Mouse (Mus musculus) heart, embryonic 11.5 days (tissue): ENCODE data around the gene Ablim1. TPM values are rescaled to one million over a fixed set of nuclear protein-coding genes. Genes with fewer than 3 reads are reported as not detected.

Experiments
- ATAC-seq: fragments of 200-750 bp; cut with Nextera tagmentation; replicated peaks from 2 replicates; pipeline ENCODE4 v1.8.0; 2017; ENCODE audit warnings: moderate library complexity; ENCODE audit not compliant: insufficient number of reproducible peaks, low FRiP score, low TSS enrichment
- H3K27ac ChIP-seq: fragments of 300-500 bp; sonication (generic); 2 replicates; pipeline ENCODE4 v1.5.1; 2014; ENCODE audit warnings: mild to moderate bottlenecking, low read depth, low read length
- H3K27me3 ChIP-seq: fragments of 300-500 bp; sonication (generic); 2 replicates; pipeline ENCODE4 v1.6.1; 2014; ENCODE audit warnings: mild to moderate bottlenecking, low read length, mixed read lengths; ENCODE audit not compliant: control insufficient read depth, insufficient read depth
- H3K36me3 ChIP-seq: fragments of 300-500 bp; sonication (generic); 2 replicates; pipeline ENCODE4 v1.6.1; 2014; ENCODE audit warnings: mild to moderate bottlenecking, low read length, moderate library complexity, mixed read lengths; ENCODE audit not compliant: control insufficient read depth, insufficient read depth
- H3K4me1 ChIP-seq: fragments of 300-500 bp; sonication (generic); 2 replicates; pipeline ENCODE4 v1.6.1; 2014; ENCODE audit warnings: low read length; ENCODE audit not compliant: control insufficient read depth, insufficient read depth
- H3K4me2 ChIP-seq: fragments of 300-500 bp; sonication (generic); 2 replicates; pipeline ENCODE4 v1.6.1; 2014; ENCODE audit warnings: mild to moderate bottlenecking, moderate library complexity
- H3K4me3 ChIP-seq: fragments of 300-500 bp; sonication (generic); 2 replicates; pipeline ENCODE4 v1.5.1; 2014; ENCODE audit warnings: low read depth, low read length
- H3K9ac ChIP-seq: fragments of 300-500 bp; sonication (generic); 2 replicates; pipeline ENCODE4 v1.6.1; 2014; ENCODE audit warnings: mild to moderate bottlenecking, low read depth, low read length, moderate library complexity
- H3K9me3 ChIP-seq: fragments of 300-500 bp; sonication (generic); replicated peaks from 2 replicates; pipeline ENCODE4 v1.6.1; 2016; ENCODE audit warnings: low read length; ENCODE audit not compliant: control insufficient read depth
- whole genome bisulfite sequencing: fragments of 180-500 bp; shearing (Covaris S2); extraction: QIAGEN DNeasy Blood & Tissue Kit; methylation state at CpG from one replicate; pipeline ENCODE4 v1.1.7; 2014; ENCODE audit not compliant: insufficient replicate concordance; 5-methylcytosine and 5-hydroxymethylcytosine counted together
- polyA plus RNA-seq: library from polyadenylated mRNA; unstranded; fragments of >200 nt; fragmentation: Nextera tagmentation; extraction: Ambion mirVana; gene quantifications from 2 replicates; pipeline ENCODE4 v1.2.1, GENCODE M21; 2014

Gene Ablim1
- polyA plus RNA-seq, 1 experiment from 2014 or later = 45.8 TPM

GRCm38 (mm10) chr19:57119661-57120060 lies 195.1 kb downstream of the Ablim1 start:
- H3K4me2 ChIP-seq = no peak overlapping the region
- peaks cover 58% of the 10 kb centered on the region for H3K4me1 ChIP-seq
- 57% methylated on average over 3 of the region's 3 CpGs for whole genome bisulfite sequencing

GRCm38 (mm10) chr19:57118785-57119565 lies 195.7 kb downstream of the Ablim1 start:
- peak overlapping the region; percentile 38 for H3K4me3 ChIP-seq
- H3K4me1 ChIP-seq = peaks cover 58% of the 10 kb centered on the region
- H3K27me3 ChIP-seq = no peaks in the 10 kb centered on the region
- WGBS = 42% methylated on average over 22 of the region's 22 CpGs
- H3K9ac ChIP-seq = peak overlapping the region; percentile 64; the same call in 1 of the 2 replicates
- H3K27ac ChIP-seq = peak overlapping the region; percentile 71
- H3K9me3 ChIP-seq = no peaks in the 10 kb centered on the region
- H3K36me3 ChIP-seq = no peaks in the 10 kb centered on the region
- peak overlapping the region; percentile 63 for H3K4me2 ChIP-seq
- ATAC-seq = no peak

More at GRCm38 (mm10) chr19:57119661-57120060, 195.1 kb downstream of the Ablim1 start:
- Histone ChIP-seq H3K9ac (no peak overlapping the region), H3K36me3 (no peaks in the 10 kb centered on the region), H3K4me3 (no peak overlapping the region), H3K27me3 (no peaks in the 10 kb centered on the region), H3K9me3 (no peaks in the 10 kb centered on the region), H3K27ac (peak overlapping the region; percentile 55)
- ATAC-seq = no peak

DNA sequence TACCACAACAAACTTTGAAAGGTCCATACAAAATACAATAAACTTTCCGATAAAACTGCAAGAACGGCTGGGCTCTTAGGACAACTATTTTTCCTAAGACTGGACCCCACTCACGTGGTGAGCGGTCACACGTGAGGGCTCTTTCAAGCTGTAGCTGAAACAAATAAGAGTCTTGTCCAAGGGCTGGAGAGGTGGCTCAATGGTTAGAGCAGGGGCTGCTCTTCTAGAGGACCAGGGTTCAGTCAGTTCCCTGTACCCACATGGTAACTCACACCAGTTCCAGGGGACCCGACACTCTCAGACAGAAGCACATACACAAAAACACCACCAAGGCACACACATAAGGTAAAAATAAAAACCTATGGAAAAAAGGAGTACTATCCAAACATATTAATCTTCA lies 197.0 kb downstream of the Ablim1 start:
- no peak for ATAC-seq
- Histone ChIP-seq H3K4me2 (peak overlapping the region; percentile 63), H3K36me3 (no peaks in the 10 kb centered on the region), H3K4me3 (peak overlapping the region; percentile 38), H3K9me3 (no peaks in the 10 kb centered on the region), H3K27ac (peak overlapping the region; percentile 24), H3K4me1 (peaks cover 61% of the 10 kb centered on the region), H3K9ac (no peak overlapping the region; the same call in 1 of the 2 replicates), H3K27me3 (no peaks in the 10 kb centered on the region)
- 33% methylated on average over 6 of the region's 6 CpGs for WGBS

DNA sequence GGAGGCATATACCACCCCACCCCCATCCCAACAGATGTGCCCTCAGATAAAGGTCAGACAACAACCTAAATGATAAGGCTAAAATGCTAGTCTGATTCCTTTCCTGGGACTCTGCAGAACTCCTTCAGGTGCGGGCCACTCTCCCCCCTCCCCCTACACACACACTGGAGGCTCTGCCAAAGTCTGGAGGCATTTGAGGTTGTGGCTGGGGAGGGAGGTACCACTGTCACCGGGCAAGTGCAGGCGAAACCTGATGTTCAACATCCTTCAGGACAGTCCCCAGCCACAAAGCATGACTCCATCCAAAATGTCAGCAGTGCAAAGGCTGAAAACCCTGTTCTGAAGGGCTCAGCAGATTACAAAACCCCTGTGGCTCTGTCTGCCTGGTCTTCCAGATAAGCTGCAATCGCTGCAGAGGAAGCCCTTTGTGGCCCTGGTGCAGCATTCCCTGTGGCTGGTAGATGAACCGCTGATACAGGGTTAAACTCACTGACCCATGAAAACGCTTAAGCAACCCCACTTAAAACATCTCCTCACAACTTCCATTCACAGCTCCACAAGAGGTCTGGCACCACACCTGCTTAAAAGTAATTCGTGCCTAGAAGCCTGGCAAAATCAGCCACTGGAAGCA lies 197.7 kb downstream of the Ablim1 start:
- H3K9ac ChIP-seq = peak overlapping the region; percentile 34; the same call in 1 of the 2 replicates
- no peaks in the 10 kb centered on the region for H3K27me3 ChIP-seq
- peak overlapping the region; percentile 21 for H3K4me3 ChIP-seq
- ATAC-seq = no peak; the same call in 1 of the 2 replicates
- H3K36me3 ChIP-seq = no peaks in the 10 kb centered on the region
- H3K9me3 ChIP-seq = no peaks in the 10 kb centered on the region
- H3K4me1 ChIP-seq = peaks cover 65% of the 10 kb centered on the region
- peak overlapping the region; percentile 63 for H3K4me2 ChIP-seq
- 2% methylated on average over 7 of the region's 7 CpGs for WGBS
- peak overlapping the region; percentile 65 for H3K27ac ChIP-seq

- Histone ChIP-seq H3K9me3 (no peaks in the 10 kb centered on the region), H3K4me1 (peaks cover 65% of the 10 kb centered on the region), H3K27ac (peak overlapping the region; percentile 35; the same call in 1 of the 2 replicates), H3K4me2 (no peak overlapping the region; the same call in 1 of the 2 replicates), H3K36me3 (no peaks in the 10 kb centered on the region), H3K27me3 (no peaks in the 10 kb centered on the region), H3K9ac (peak overlapping the region; percentile 28; the same call in 1 of the 2 replicates), H3K4me3 (no peak overlapping the region)
- 46% methylated on average over 5 of the region's 5 CpGs for WGBS
- no peak for ATAC-seq
Measured at GRCm38 (mm10) chr19:57115670-57116069, 199.0 kb downstream of the Ablim1 start.

DNA sequence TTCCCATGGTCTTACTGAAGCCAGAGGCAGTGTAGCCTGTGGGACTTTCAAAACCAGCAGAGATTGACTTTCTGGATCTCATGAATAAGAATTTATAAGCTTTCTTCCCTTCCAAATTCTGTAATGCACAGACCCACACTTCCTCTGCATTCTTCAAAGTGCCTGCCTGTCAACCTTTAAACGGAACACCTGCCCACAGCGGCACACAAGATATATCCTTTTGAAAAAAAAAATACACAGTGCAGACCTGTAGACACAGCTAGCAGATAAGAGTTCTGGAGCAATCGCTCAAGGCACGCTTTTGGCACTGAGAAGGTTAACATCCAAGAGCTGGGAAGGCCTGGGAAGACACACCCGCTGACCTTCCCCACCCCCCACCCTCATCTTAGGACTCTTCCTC lies 199.8 kb downstream of the Ablim1 start:
- ATAC-seq = no peak
- Histone ChIP-seq H3K4me3 (no peak overlapping the region), H3K27ac (0 out of 2 replicates have a peak overlapping the region, but pooled peaks have one; percentile 35), H3K4me1 (peaks cover 59% of the 10 kb centered on the region), H3K9ac (no peak overlapping the region), H3K9me3 (no peaks in the 10 kb centered on the region), H3K36me3 (no peaks in the 10 kb centered on the region), H3K27me3 (no peaks in the 10 kb centered on the region), H3K4me2 (no peak overlapping the region)
- WGBS = 43% methylated on average over 5 of the region's 5 CpGs

GRCm38 (mm10) chr19:57113975-57114374 lies 200.7 kb downstream of the Ablim1 start:
- Histone ChIP-seq H3K9ac (no peak overlapping the region), H3K9me3 (no peaks in the 10 kb centered on the region), H3K4me1 (peaks cover 49% of the 10 kb centered on the region), H3K27me3 (no peaks in the 10 kb centered on the region), H3K4me2 (no peak overlapping the region), H3K4me3 (no peak overlapping the region), H3K27ac (0 out of 2 replicates have a peak overlapping the region, but pooled peaks have one; percentile 22), H3K36me3 (no peaks in the 10 kb centered on the region)
- no peak for ATAC-seq
- WGBS = 93% methylated on average over 8 of the region's 8 CpGs

- Histone ChIP-seq H3K27me3 (no peaks in the 10 kb centered on the region), H3K4me1 (peaks cover 40% of the 10 kb centered on the region), H3K4me3 (no peak overlapping the region), H3K27ac (0 out of 2 replicates have a peak overlapping the region, but pooled peaks have one; percentile 35), H3K36me3 (no peaks in the 10 kb centered on the region), H3K9ac (no peak overlapping the region), H3K4me2 (no peak overlapping the region), H3K9me3 (no peaks in the 10 kb centered on the region)
- 34% methylated on average over 9 of the region's 9 CpGs for WGBS
- ATAC-seq = no peak
Measured at GRCm38 (mm10) chr19:57112816-57113406, 201.8 kb downstream of the Ablim1 start.
